Mouse (Mus musculus) spleen, adult 2 months (tissue): Measurements from ENCODE around the gene Ptpn23.

Source experiments
- CTCF ChIP-seq: fragments of 200-500 bp; IDR thresholded peaks from 2 replicates; pipeline ENCODE4 v1.5.1; 2011; ENCODE audit warnings: mild to moderate bottlenecking, inconsistent platforms; ENCODE audit not compliant: insufficient read depth, insufficient read length, insufficient replicate concordance; ENCODE audit errors: extremely low read depth
- POLR2A ChIP-seq: fragments of 200-500 bp; IDR thresholded peaks from 2 replicates; pipeline ENCODE4 v1.6.1; 2011; ENCODE audit warnings: low read depth, low read length, inconsistent platforms

DNA sequence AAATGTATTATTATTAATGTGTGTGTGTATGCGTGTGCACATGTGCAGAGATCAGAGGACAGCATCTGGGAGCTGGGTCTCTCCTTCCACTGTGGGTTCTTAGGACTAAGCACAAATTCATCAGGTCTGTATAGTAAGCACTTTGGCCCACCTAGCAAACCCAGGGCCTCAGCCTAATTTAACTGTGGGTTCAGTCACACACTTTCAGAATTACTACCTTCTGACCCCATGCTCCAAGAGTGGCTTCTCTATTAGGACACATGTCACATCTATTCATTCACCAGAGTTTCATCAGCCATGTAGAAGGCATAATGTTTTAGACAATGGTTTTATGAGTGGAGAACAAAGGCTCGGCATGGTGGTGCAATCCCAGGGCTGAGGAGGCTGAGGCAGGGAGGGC, 25.0 kb upstream of the Ptpn23 start:
- TF ChIP-seq CTCF (no peak), POLR2A (no peak)
